Mouse (Mus musculus) heart, adult 2 months (tissue): Measurements from ENCODE around the gene Cntn5.

ENCODE experiments used
- CTCF ChIP-seq: fragments of 200-600 bp; IDR thresholded peaks from 2 replicates; pipeline ENCODE4 v1.8.1; 2022; ENCODE audit warnings: antibody characterized with exemption, mild to moderate bottlenecking, moderate library complexity
- POLR2A ChIP-seq: fragments of 200-500 bp; IDR thresholded peaks from 2 replicates; pipeline ENCODE4 v1.6.1; 2011; ENCODE audit warnings: mild to moderate bottlenecking, low read depth, low read length, control low read depth; ENCODE audit not compliant: insufficient read depth

GRCm38 (mm10) chr9:10072860-10073259, 831.7 kb downstream of the Cntn5 start:
- no peak for TF ChIP-seq CTCF
- no peak for TF ChIP-seq POLR2A
